Mouse (Mus musculus) bone marrow macrophage, adult 2 months (primary cell): ENCODE data around the gene Rreb1.

ENCODE experiments used
- CTCF ChIP-seq: IDR thresholded peaks from 2 replicates; pipeline ENCODE4 v1.5.1; 2012; ENCODE audit warnings: low read depth, mild to moderate bottlenecking, low read length, moderate library complexity
- POLR2A ChIP-seq: IDR thresholded peaks from 2 replicates; pipeline ENCODE4 v1.6.1; 2012; ENCODE audit warnings: mild to moderate bottlenecking, low read depth, low read length, borderline replicate concordance

GRCm38 (mm10) chr13:37832481-37832880 lies 54.3 kb downstream of the Rreb1 start:
- TF ChIP-seq CTCF (no peak), POLR2A (no peak)
